Mouse (Mus musculus) right cerebral cortex, postnatal 14 days (tissue): ENCODE results near the gene Zfp346.
"Not testable (repeated sequence)": the region's sequence is repeated elsewhere in the genome, so short reads cannot be mapped to it uniquely, and the experiment has no call there.

ENCODE experiments used
- DNase-seq: peaks from one replicate; pipeline ENCODE4 v3.0.0; 2022

Zfp346 gene

GRCm38 (mm10) chr13:55105045-55105952 is at the start of gene Zfp346:
TSS of gene Zfp346 (plus strand) at chr13:55105311.
- peak; percentile 96 for DNase-seq

GRCm38 (mm10) chr13:55058042-55058441 is 47.1 kb upstream of the Zfp346 start:
- no peak for DNase-seq

- DNase-seq, result no peak
Observed at GRCm38 (mm10) chr13:55063276-55063675, 41.8 kb upstream of the Zfp346 start.

GRCm38 (mm10) chr13:55069719-55070118 is 35.4 kb upstream of the Zfp346 start:
- no peak for DNase-seq

GRCm38 (mm10) chr13:55071322-55071721 is 33.8 kb upstream of the Zfp346 start:
- no peak for DNase-seq

- DNase-seq, result no peak
Observed at GRCm38 (mm10) chr13:55075597-55075996, 29.5 kb upstream of the Zfp346 start.

GRCm38 (mm10) chr13:55092588-55092987 is 12.5 kb upstream of the Zfp346 start:
- no peak for DNase-seq

- not testable (repeated sequence) for DNase-seq
Observed at GRCm38 (mm10) chr13:55097841-55098240, 7.3 kb upstream of the Zfp346 start.

GRCm38 (mm10) chr13:55099066-55099725 is 5.9 kb upstream of the Zfp346 start:
- no peak for DNase-seq

GRCm38 (mm10) chr13:55099726-55100478 is 5.2 kb upstream of the Zfp346 start, which contains the start of gene Uimc1:
TSS of gene Uimc1 (minus strand) at chr13:55100300.
- peak; percentile 85 for DNase-seq

- no peak for DNase-seq
Observed at GRCm38 (mm10) chr13:55101627-55102026, 3.5 kb upstream of the Zfp346 start.

GRCm38 (mm10) chr13:55102366-55102765 is 2.7 kb upstream of the Zfp346 start:
- DNase-seq, result no peak

- DNase-seq, result no peak
Observed at GRCm38 (mm10) chr13:55103351-55103750, 1.8 kb upstream of the Zfp346 start.

GRCm38 (mm10) chr13:55105953-55106691 is 1.0 kb downstream of the Zfp346 start:
- no peak for DNase-seq

- no peak for DNase-seq
Observed at GRCm38 (mm10) chr13:55107116-55107515, 2.0 kb downstream of the Zfp346 start.

GRCm38 (mm10) chr13:55107694-55108093 is 2.6 kb downstream of the Zfp346 start:
- peak; percentile 14 for DNase-seq

GRCm38 (mm10) chr13:55114375-55114774 is 9.3 kb downstream of the Zfp346 start:
- no peak for DNase-seq

GRCm38 (mm10) chr13:55124903-55125302 is 19.8 kb downstream of the Zfp346 start:
- DNase-seq, result no peak

GRCm38 (mm10) chr13:55133448-55133847 is 28.3 kb downstream of the Zfp346 start, which contains the start of gene Gm17617:
TSS of gene Gm17617 (minus strand) at chr13:55133548.
- DNase-seq, result no peak

GRCm38 (mm10) chr13:55135382-55135781 is 30.3 kb downstream of the Zfp346 start:
- DNase-seq, result no peak

GRCm38 (mm10) chr13:55140271-55140670 is 35.2 kb downstream of the Zfp346 start:
- DNase-seq, result no peak
